Mouse (Mus musculus) embryo, embryonic 10 days (tissue): ENCODE data around the gene Zfp648.

ENCODE experiments used
- DNase-seq: peaks from one replicate; pipeline ENCODE4 v3.0.0-alpha.2; 2015; ENCODE audit warnings: low spot score

Gene Zfp648

GRCm38 (mm10) chr1:154220566-154220965, 19.6 kb downstream of the Zfp648 start:
- no peak for DNase-seq

GRCm38 (mm10) chr1:154223807-154224207, 22.8 kb downstream of the Zfp648 start:
- peak; percentile 28 for DNase-seq

GRCm38 (mm10) chr1:154232594-154232993, 31.6 kb downstream of the Zfp648 start:
- DNase-seq: no peak

GRCm38 (mm10) chr1:154233033-154233432, 32.0 kb downstream of the Zfp648 start:
- no peak for DNase-seq

- DNase-seq: no peak
Measured at GRCm38 (mm10) chr1:154234814-154235213, 33.8 kb downstream of the Zfp648 start.

GRCm38 (mm10) chr1:154238876-154239275, 37.9 kb downstream of the Zfp648 start:
- peak; percentile 10 for DNase-seq

GRCm38 (mm10) chr1:154251186-154251585, 50.2 kb downstream of the Zfp648 start:
- no peak for DNase-seq

GRCm38 (mm10) chr1:154252739-154253138, 51.8 kb downstream of the Zfp648 start:
- DNase-seq: no peak
